Mouse (Mus musculus) liver, embryonic 11.5 days (tissue): ENCODE measurements around the gene Itm2c. TPM values are rescaled to one million over a fixed set of nuclear protein-coding genes. Genes with fewer than 3 reads are reported as not detected.

ENCODE experiments used
- ATAC-seq: fragments of 200-750 bp; cut with Nextera tagmentation; replicated peaks from 2 replicates; pipeline ENCODE4 v1.8.0; 2017; ENCODE audit warnings: moderate number of reproducible peaks, mild to moderate bottlenecking, moderate TSS enrichment, moderate library complexity; ENCODE audit not compliant: low FRiP score
- DNase-seq: peaks from one replicate; pipeline ENCODE4 v3.0.0-alpha.2; 2017; ENCODE audit warnings: low spot score
- H3K27ac ChIP-seq: fragments of 300-500 bp; sonication (generic); 2 replicates; pipeline ENCODE4 v1.5.1; 2014; ENCODE audit warnings: mild to moderate bottlenecking, low read depth, low read length, control low read depth
- H3K27me3 ChIP-seq: fragments of 300-500 bp; sonication (generic); replicated peaks from 2 replicates; pipeline ENCODE4 v1.6.1; 2014; ENCODE audit warnings: low read length, mixed read lengths; ENCODE audit not compliant: control insufficient read depth, insufficient read depth
- H3K36me3 ChIP-seq: fragments of 300-500 bp; sonication (generic); 2 replicates; pipeline ENCODE4 v1.6.1; 2014; ENCODE audit warnings: mild to moderate bottlenecking, low read length, moderate library complexity, mixed read lengths; ENCODE audit not compliant: control insufficient read depth, insufficient read depth
- H3K4me1 ChIP-seq: fragments of 300-500 bp; sonication (generic); replicated peaks from 2 replicates; pipeline ENCODE4 v1.6.1; 2014; ENCODE audit warnings: low read length, mixed read lengths; ENCODE audit not compliant: control insufficient read depth, insufficient read depth
- H3K4me2 ChIP-seq: fragments of 300-500 bp; sonication (generic); 2 replicates; pipeline ENCODE4 v1.6.1; 2014; ENCODE audit warnings: mild to moderate bottlenecking, control low read depth, moderate library complexity
- H3K4me3 ChIP-seq: fragments of 300-500 bp; sonication (generic); 2 replicates; pipeline ENCODE4 v1.5.1; 2014; ENCODE audit warnings: low read depth, low read length, control low read depth
- H3K9ac ChIP-seq: fragments of 300-500 bp; sonication (generic); 2 replicates; pipeline ENCODE4 v1.6.1; 2014; ENCODE audit warnings: low read depth, low read length, control low read depth
- H3K9me3 ChIP-seq: fragments of 300-500 bp; sonication (generic); 2 replicates; pipeline ENCODE4 v1.6.1; 2016; ENCODE audit warnings: low read length, inconsistent platforms, mixed read lengths; ENCODE audit not compliant: control insufficient read depth
- WGBS: fragments of 180-500 bp; shearing (Covaris S2); extraction: QIAGEN DNeasy Blood & Tissue Kit; methylation state at CpG from one replicate; pipeline ENCODE4 v1.1.7; 2014; 5-methylcytosine and 5-hydroxymethylcytosine counted together
- polyA plus RNA-seq: library from polyadenylated mRNA; unstranded; fragments of >200 nt; fragmentation: Nextera tagmentation; extraction: Ambion mirVana; gene quantifications from 2 replicates; pipeline ENCODE4 v1.2.1, GENCODE M21; 2014

Gene Itm2c
- 39.7 and 41.8 TPM in 2 replicates for polyA plus RNA-seq

- WGBS = 2% methylated on average over 35 of the region's 35 CpGs
- DNase-seq (peak; percentile 84), ATAC-seq (peak; percentile 72)
- no peaks in the 10 kb centered on the region for H3K27me3 ChIP-seq
- no peaks in the 10 kb centered on the region for H3K36me3 ChIP-seq
- peak within 1 kb of the TSS; percentile 73 for H3K27ac ChIP-seq
- peak within 1 kb of the TSS; percentile 84 for H3K4me3 ChIP-seq
- peaks cover 33% of the 10 kb centered on the region for H3K4me1 ChIP-seq
- H3K4me2 ChIP-seq = peak within 1 kb of the TSS; percentile 95
- peak within 1 kb of the TSS; percentile 71 for H3K9ac ChIP-seq
- H3K9me3 ChIP-seq = no peaks in the 10 kb centered on the region
These were observed at the start of gene Itm2c for GRCm38 (mm10) chr1:85894231-85894747. Gene Itm2c (plus strand): TSS chr1:85894281.

GRCm38 (mm10) chr1:85844981-85845380 is 49.1 kb upstream of the Itm2c start:
- Histone ChIP-seq H3K36me3 (peaks cover 13% of the 10 kb centered on the region), H3K27me3 (no peaks in the 10 kb centered on the region), H3K4me2 (no peak overlapping the region), H3K27ac (no peak overlapping the region), H3K9ac (no peak overlapping the region), H3K9me3 (no peaks in the 10 kb centered on the region), H3K4me1 (no peaks in the 10 kb centered on the region), H3K4me3 (no peak overlapping the region)
- no peak for ATAC-seq
- no peak for DNase-seq
- 82% methylated on average over 6 of the region's 6 CpGs for WGBS

- no peak for ATAC-seq
These were observed 48.6 kb upstream of the Itm2c start for GRCm38 (mm10) chr1:85845476-85845875.

GRCm38 (mm10) chr1:85849016-85849415 is 45.1 kb upstream of the Itm2c start:
- 94% methylated on average over 14 of the region's 14 CpGs for WGBS
- H3K36me3 ChIP-seq = peaks cover 11% of the 10 kb centered on the region; the same call in 1 of the 2 replicates

More at GRCm38 (mm10) chr1:85845476-85845875, 48.6 kb upstream of the Itm2c start:
- Histone ChIP-seq H3K9ac (no peak overlapping the region), H3K9me3 (no peaks in the 10 kb centered on the region), H3K27me3 (no peaks in the 10 kb centered on the region), H3K4me1 (no peaks in the 10 kb centered on the region), H3K36me3 (peaks cover 13% of the 10 kb centered on the region), H3K4me3 (no peak overlapping the region), H3K4me2 (no peak overlapping the region), H3K27ac (no peak overlapping the region)
- DNase-seq = no peak
- 76% methylated on average over 3 of the region's 3 CpGs for WGBS

GRCm38 (mm10) chr1:85850851-85851250 is 43.2 kb upstream of the Itm2c start:
- no peaks in the 10 kb centered on the region for H3K9me3 ChIP-seq
- H3K4me1 ChIP-seq = no peaks in the 10 kb centered on the region; the same call in 1 of the 2 replicates
- H3K27me3 ChIP-seq = no peaks in the 10 kb centered on the region
- no peak overlapping the region for H3K4me3 ChIP-seq
- no peak overlapping the region for H3K9ac ChIP-seq
- H3K36me3 ChIP-seq = peaks cover 11% of the 10 kb centered on the region; the same call in 1 of the 2 replicates
- no peak overlapping the region for H3K27ac ChIP-seq
- ATAC-seq (no peak), DNase-seq (no peak)
- WGBS = 93% methylated on average over 5 of the region's 5 CpGs
- H3K4me2 ChIP-seq = no peak overlapping the region

More at GRCm38 (mm10) chr1:85849016-85849415, 45.1 kb upstream of the Itm2c start:
- no peak overlapping the region for H3K4me3 ChIP-seq
- ATAC-seq = no peak
- H3K4me1 ChIP-seq = no peaks in the 10 kb centered on the region; the same call in 1 of the 2 replicates
- H3K27ac ChIP-seq = no peak overlapping the region
- no peak overlapping the region for H3K9ac ChIP-seq
- DNase-seq = no peak
- H3K27me3 ChIP-seq = no peaks in the 10 kb centered on the region
- H3K9me3 ChIP-seq = no peaks in the 10 kb centered on the region
- H3K4me2 ChIP-seq = no peak overlapping the region

GRCm38 (mm10) chr1:85852996-85853689 is 40.9 kb upstream of the Itm2c start:
- WGBS = 73% methylated on average over 2 of the region's 2 CpGs
- Histone ChIP-seq H3K36me3 (peaks cover 10% of the 10 kb centered on the region; the same call in 1 of the 2 replicates), H3K9me3 (no peaks in the 10 kb centered on the region), H3K4me1 (no peaks in the 10 kb centered on the region; the same call in 1 of the 2 replicates), H3K27me3 (no peaks in the 10 kb centered on the region), H3K4me2 (no peak overlapping the region), H3K9ac (no peak overlapping the region), H3K27ac (no peak overlapping the region), H3K4me3 (no peak overlapping the region)
- DNase-seq (peak; percentile 45), ATAC-seq (peak; percentile 60; the same call in 1 of the 2 replicates)

- Histone ChIP-seq H3K4me2 (no peak overlapping the region), H3K9ac (no peak overlapping the region), H3K36me3 (peaks cover 6% of the 10 kb centered on the region; the same call in 1 of the 2 replicates), H3K27ac (no peak overlapping the region), H3K27me3 (no peaks in the 10 kb centered on the region), H3K9me3 (no peaks in the 10 kb centered on the region), H3K4me1 (no peaks in the 10 kb centered on the region; the same call in 1 of the 2 replicates), H3K4me3 (no peak overlapping the region)
- ATAC-seq (no peak; the same call in 1 of the 2 replicates), DNase-seq (no peak)
- WGBS = 91% methylated on average over 2 of the region's 2 CpGs
These were observed 40.2 kb upstream of the Itm2c start for GRCm38 (mm10) chr1:85853865-85854264.

- H3K27ac ChIP-seq = no peak overlapping the region
- H3K4me3 ChIP-seq = no peak overlapping the region
- H3K9ac ChIP-seq = no peak overlapping the region
- peaks cover under 1% of the 10 kb centered on the region; the same call in 1 of the 2 replicates for H3K36me3 ChIP-seq
- ATAC-seq (no peak), DNase-seq (no peak)
- no peaks in the 10 kb centered on the region for H3K9me3 ChIP-seq
- H3K27me3 ChIP-seq = no peaks in the 10 kb centered on the region
- no peaks in the 10 kb centered on the region; the same call in 1 of the 2 replicates for H3K4me1 ChIP-seq
- H3K4me2 ChIP-seq = no peak overlapping the region
- WGBS = 59% methylated on average over 2 of the region's 2 CpGs
These were observed 39.6 kb upstream of the Itm2c start for GRCm38 (mm10) chr1:85854475-85854874.
